Mouse (Mus musculus) megakaryocyte, embryonic 14.5 days (primary cell): ENCODE results near the gene Fbrsl1.

Experiments used
- FLI1 ChIP-seq: IDR thresholded peaks from 2 replicates; pipeline ENCODE4 v1.6.1; 2012; ENCODE audit warnings: low read length, inconsistent platforms, mixed read lengths
- GATA1 ChIP-seq: IDR thresholded peaks from 3 replicates; pipeline ENCODE4 v1.6.1; 2012; ENCODE audit warnings: mixed read lengths, low read length, inconsistent platforms, borderline replicate concordance

DNA sequence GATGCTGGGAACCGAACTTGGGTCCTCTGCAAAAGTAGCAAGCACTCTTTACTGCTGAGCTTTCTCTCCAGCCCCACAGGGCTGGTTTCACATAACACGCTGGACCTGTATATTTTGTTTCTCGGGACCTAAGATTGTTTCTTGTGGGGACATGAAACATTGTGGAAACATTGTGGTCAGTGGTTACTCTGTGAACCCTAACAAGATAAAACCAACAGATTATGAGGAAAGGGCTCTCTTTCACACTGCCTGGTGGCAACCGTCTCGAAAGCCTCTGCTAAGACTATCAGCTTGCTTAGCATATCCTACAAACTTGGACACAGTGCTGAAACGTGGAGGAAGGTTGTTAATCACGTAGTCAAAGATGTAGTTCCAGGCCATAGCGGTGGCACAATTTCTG lies 101.3 kb downstream of the Fbrsl1 start:
- TF ChIP-seq GATA1 = no peak
- no peak for TF ChIP-seq FLI1
